In the genomic region with DNA sequence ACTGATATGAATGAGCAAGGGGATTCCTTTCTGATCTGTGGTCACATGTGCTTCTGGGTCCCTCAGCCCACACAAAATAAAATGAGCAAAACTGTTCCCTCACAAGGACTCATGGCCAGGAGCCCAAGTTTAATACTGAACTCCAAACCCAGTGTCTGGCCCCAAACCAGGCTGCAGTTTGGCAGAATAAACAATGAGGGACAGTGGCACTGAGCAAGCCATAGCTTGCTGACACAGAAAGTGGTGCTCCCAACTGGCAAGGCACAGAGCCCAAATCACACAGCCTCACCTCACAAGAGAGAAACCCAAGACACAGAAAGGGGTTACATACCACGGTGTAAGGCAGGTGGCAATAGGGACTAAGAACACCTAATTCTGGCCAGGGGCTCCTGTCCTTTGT, we compare ENCODE assay signal across 18 mouse cellular contexts.
A peak's percentile ranks its signal among the peaks of the same experiment; 100 is the strongest.
DNase-seq lines count a peak whose midpoint lies in the region.
"Had no signal": no experiment of that assay in that cellular context is flagged by ENCODE, and none has a peak within 500 bp of the region (broad histone marks: within the 10 kb centered on the region; RNA-seq: fewer than 3 reads in every experiment).

No protein-coding gene starts in this region.

- intact Hi-C loops in left cerebral cortex, postnatal 4 days (cut with DNase I), result no loop called here

- DNase-seq in cerebellum, postnatal 10 days, result peak; percentile 47 to 54
- no peak for DNase-seq in cerebellum, adult 11-12 months
- DNase-seq in left cerebral cortex, postnatal 4 days, result peak; percentile 47
- DNase-seq in left cerebral cortex, adult 18-20 months (ENCODE audit: low spot score in 2 of 2), result no peak
- peak; percentile 71 for DNase-seq in adipocyte (ENCODE audit: low spot score)
- DNase-seq in frontal cortex, postnatal 14 days (ENCODE audit: low spot score in 2 of 2), result no peak
- DNase-seq: adrenal gland, postnatal 25 days; B cell, adult 2 months; cerebellum, adult 2 months; cerebellum, adult 9-11 months; cerebellum, postnatal 36 days; embryo, embryonic 11 days; gastrocnemius, postnatal 10 days; heart, adult 2 months; heart, postnatal 14 days; heart, postnatal 4 days; kidney, adult 11 months; kidney, adult 8-10 months had no signal

Comparison
In these comparisons a context has a peak if more than half of its experiments do, and no peak if none do; other contexts are left out.
1. DNase-seq: peak in cerebellum, postnatal 10 days (2 of 2), left cerebral cortex, postnatal 4 days (single experiment) and adipocyte (single experiment); none in cerebellum, adult 11-12 months (single experiment), left cerebral cortex, adult 18-20 months (0 of 2) and frontal cortex, postnatal 14 days (0 of 2).